Mouse (Mus musculus): ENCODE measurements around the gene Smoc2. TPM values are rescaled to one million over a fixed set of nuclear protein-coding genes. Genes with fewer than 3 reads are reported as not detected.

Smoc2 gene
- polyA plus RNA-seq, 1 experiment from 2014 or later = 3.5 TPM

DNA sequence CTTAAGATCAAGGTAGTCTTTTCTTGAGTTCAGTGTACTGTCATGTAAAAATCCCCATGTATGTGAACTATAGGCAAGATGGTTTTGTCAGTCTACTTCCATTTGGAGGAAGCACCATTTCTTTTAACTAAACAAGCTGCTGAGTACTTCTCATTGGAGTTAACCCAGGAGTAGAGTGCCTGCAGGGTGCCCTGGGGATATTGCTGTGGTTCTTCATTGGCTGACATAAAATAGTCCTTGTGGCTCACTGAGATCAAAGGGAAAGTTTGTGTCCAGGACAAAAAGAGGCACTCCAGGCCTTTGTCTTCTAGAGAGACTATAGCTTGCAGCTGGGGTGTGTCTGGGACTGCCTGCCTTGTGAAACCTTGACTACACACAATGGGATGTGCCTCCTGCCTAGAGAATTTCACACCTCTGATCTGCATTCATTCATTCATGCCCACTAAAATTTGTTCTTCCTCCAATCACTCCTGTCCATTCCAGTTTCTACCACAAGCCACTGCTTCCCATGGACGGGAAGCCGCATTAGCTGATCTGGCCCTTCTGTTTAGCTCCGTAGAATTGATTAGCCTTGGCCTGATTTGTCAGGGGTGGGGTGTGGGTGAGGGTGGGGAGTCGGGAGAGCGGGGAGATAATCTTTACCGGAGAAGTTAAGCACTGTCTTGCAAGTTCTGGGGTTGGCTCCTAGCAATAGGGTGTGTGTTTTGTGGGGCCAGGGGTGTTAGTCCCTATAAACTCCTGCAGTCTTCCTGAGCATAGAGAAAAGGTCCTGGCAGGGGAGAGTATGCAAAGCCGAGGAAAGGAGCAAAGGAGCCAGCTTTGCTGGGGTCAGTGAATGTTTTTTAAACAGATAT lies 22.4 kb downstream of the Smoc2 start:
- ATAC-seq (ENCODE audit: low FRiP score) (peak; percentile 8; the same call in 1 of the 2 replicates), DNase-seq (ENCODE audit: low spot score) (no peak)
- Histone ChIP-seq H3K9me3 (ENCODE audit: control insufficient read depth, low read length) (peaks cover 4% of the 10 kb centered on the region; the same call in 1 of the 2 replicates), H3K9ac (no peak overlapping the region), H3K4me2 (replicated peaks) (no peak overlapping the region), H3K27ac (no peak overlapping the region), H3K36me3 (replicated peaks; ENCODE audit: control insufficient read depth, insufficient read depth) (no peaks in the 10 kb centered on the region), H3K27me3 (ENCODE audit: control insufficient read depth, insufficient read depth, low read length) (no peaks in the 10 kb centered on the region), H3K4me3 (replicated peaks; ENCODE audit: low read length) (no peak overlapping the region), H3K4me1 (replicated peaks; ENCODE audit: control insufficient read depth, insufficient read depth, low read length) (no peaks in the 10 kb centered on the region; the same call in 1 of the 2 replicates)
- WGBS = 13% methylated on average over 7 of the region's 7 CpGs

DNA sequence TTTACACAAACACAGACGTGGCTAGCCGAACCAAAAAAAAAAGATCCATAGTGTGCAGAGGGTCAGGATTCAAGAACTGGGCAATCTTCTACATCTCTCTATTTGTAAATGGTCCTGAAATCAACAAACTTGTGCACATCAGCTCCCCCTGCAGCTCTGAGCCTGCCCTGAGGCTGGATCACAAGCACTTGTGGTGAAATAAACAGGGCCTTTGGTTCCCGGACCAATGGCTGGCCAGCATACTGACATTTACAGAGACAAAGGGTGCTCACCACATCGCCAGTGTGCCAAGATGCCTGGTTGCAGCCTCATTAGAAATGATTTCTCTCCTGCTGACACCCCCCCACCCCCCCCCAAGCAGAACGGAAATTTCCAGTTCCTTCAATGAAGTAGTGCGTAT lies 23.1 kb downstream of the Smoc2 start:
- Histone ChIP-seq H3K9me3 (ENCODE audit: control insufficient read depth, low read length) (peaks cover 4% of the 10 kb centered on the region; the same call in 1 of the 2 replicates), H3K4me1 (replicated peaks; ENCODE audit: control insufficient read depth, insufficient read depth, low read length) (no peaks in the 10 kb centered on the region; the same call in 1 of the 2 replicates), H3K27me3 (ENCODE audit: control insufficient read depth, insufficient read depth, low read length) (no peaks in the 10 kb centered on the region), H3K36me3 (replicated peaks; ENCODE audit: control insufficient read depth, insufficient read depth) (no peaks in the 10 kb centered on the region), H3K9ac (no peak overlapping the region), H3K4me2 (replicated peaks) (no peak overlapping the region), H3K27ac (no peak overlapping the region), H3K4me3 (replicated peaks; ENCODE audit: low read length) (no peak overlapping the region)
- DNase-seq (ENCODE audit: low spot score) (peak; percentile 33), ATAC-seq (ENCODE audit: low FRiP score) (no peak)
- WGBS = 32% methylated on average over 6 of the region's 6 CpGs

DNA sequence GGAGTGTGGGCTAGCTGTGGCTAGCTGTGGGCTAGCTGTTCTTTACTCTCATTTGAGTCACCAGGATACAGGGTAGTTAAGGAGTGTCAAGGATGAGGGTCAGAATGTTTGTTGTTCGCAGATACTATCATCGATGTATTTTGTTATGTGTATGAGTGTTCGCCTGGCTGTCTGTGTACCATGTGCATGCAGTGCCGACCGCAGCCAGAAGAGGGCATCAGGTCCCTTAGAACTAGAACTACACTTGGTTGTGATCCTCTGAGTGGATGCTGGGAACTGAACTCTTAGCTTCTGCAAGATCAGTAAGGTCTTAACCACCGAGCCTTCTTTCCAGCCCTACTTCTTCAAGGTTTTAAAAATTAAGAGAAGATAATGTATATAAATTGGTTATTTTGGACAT lies 24.4 kb downstream of the Smoc2 start:
- H3K9me3 ChIP-seq (ENCODE audit: control insufficient read depth, low read length) = peaks cover 4% of the 10 kb centered on the region; the same call in 1 of the 2 replicates
- H3K36me3 ChIP-seq (replicated peaks; ENCODE audit: control insufficient read depth, insufficient read depth) = no peaks in the 10 kb centered on the region
- no peaks in the 10 kb centered on the region; the same call in 1 of the 2 replicates for H3K4me1 ChIP-seq (replicated peaks; ENCODE audit: control insufficient read depth, insufficient read depth, low read length)
- DNase-seq (ENCODE audit: low spot score) (no peak), ATAC-seq (ENCODE audit: low FRiP score) (no peak)
- no peaks in the 10 kb centered on the region for H3K27me3 ChIP-seq (ENCODE audit: control insufficient read depth, insufficient read depth, low read length)
- H3K9ac ChIP-seq = no peak overlapping the region
- 98% methylated on average over 6 of the region's 6 CpGs for WGBS
- H3K4me2 ChIP-seq (replicated peaks) = no peak overlapping the region
- no peak overlapping the region for H3K4me3 ChIP-seq (replicated peaks; ENCODE audit: low read length)
- no peak overlapping the region for H3K27ac ChIP-seq

DNA sequence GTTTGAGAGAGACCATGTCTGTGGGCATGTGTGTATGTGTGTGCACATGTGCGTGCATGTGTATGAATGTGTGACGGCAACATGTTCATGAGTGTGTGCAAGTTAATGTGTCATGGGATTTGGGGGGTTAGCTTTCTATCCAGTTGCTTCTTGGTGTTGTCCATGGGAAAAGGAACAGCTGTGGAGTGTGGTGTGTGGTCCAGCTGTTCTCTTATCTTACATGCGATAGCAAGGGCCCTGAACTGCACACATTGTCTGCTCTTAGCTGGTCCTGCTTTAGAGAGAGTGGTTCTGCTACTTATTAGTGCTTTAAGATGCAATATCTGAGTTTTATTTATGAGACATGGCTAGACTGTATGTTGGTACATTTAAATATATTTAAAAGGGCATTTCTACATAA lies 30.6 kb downstream of the Smoc2 start:
- no peak overlapping the region for H3K9ac ChIP-seq
- no peaks in the 10 kb centered on the region for H3K36me3 ChIP-seq (replicated peaks; ENCODE audit: control insufficient read depth, insufficient read depth)
- no peaks in the 10 kb centered on the region for H3K4me1 ChIP-seq (replicated peaks; ENCODE audit: control insufficient read depth, insufficient read depth, low read length)
- DNase-seq (ENCODE audit: low spot score) (no peak), ATAC-seq (ENCODE audit: low FRiP score) (no peak)
- H3K4me2 ChIP-seq (replicated peaks) = no peak overlapping the region
- 94% methylated on average over 3 of the region's 3 CpGs for WGBS
- H3K27ac ChIP-seq = no peak overlapping the region
- no peaks in the 10 kb centered on the region for H3K9me3 ChIP-seq (ENCODE audit: control insufficient read depth, low read length)
- no peaks in the 10 kb centered on the region for H3K27me3 ChIP-seq (ENCODE audit: control insufficient read depth, insufficient read depth, low read length)
- no peak overlapping the region for H3K4me3 ChIP-seq (replicated peaks; ENCODE audit: low read length)

DNA sequence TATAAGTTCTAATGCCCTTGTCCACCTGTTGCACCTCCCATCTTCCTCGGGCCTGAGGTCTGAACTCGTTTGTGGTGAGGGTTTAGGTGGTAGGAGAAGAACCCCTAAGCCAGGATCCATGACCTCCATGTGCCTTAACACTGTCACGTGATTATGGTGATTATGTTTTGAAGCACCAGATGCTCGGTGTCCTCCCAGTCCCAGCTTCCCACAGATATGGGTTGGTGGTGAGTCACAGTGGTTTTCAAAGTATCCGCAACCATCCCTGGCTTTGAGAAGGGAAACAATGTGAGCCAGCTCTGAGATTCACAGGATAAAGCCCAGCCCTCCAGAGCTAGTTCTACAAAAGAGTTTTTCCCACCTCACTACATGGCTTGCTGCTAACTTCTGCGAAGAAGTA lies 33.1 kb downstream of the Smoc2 start:
- WGBS = 85% methylated on average over 6 of the region's 6 CpGs
- no peak overlapping the region for H3K9ac ChIP-seq
- no peaks in the 10 kb centered on the region for H3K9me3 ChIP-seq (ENCODE audit: control insufficient read depth, low read length)
- no peaks in the 10 kb centered on the region for H3K36me3 ChIP-seq (replicated peaks; ENCODE audit: control insufficient read depth, insufficient read depth)
- no peak overlapping the region for H3K4me3 ChIP-seq (replicated peaks; ENCODE audit: low read length)
- no peak for ATAC-seq (ENCODE audit: low FRiP score)
- H3K4me2 ChIP-seq (replicated peaks) = no peak overlapping the region
- H3K27me3 ChIP-seq (ENCODE audit: control insufficient read depth, insufficient read depth, low read length) = no peaks in the 10 kb centered on the region
- H3K27ac ChIP-seq = no peak overlapping the region
- H3K4me1 ChIP-seq (replicated peaks; ENCODE audit: control insufficient read depth, insufficient read depth, low read length) = no peaks in the 10 kb centered on the region
- DNase-seq (ENCODE audit: low spot score) = no peak

DNA sequence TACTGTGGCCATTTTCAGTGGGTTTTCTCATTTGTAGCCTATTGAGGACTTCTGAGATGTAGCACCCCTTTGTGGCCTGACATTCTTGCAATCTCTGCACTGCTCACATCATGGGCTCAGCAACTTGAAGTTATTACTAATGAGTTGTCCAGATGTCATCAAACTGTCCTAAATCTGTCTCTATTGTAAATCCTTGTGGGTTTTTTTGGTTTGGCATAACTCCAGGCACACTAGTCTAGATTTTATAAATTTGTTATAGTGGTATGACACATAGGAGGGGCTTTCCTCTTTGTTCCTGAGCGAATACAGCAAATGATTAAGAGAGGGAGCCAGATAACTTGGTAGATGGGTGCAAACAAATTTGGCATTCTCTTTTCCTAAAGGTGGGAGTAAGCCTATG lies 35.0 kb downstream of the Smoc2 start:
- Histone ChIP-seq H3K4me2 (replicated peaks) (no peak overlapping the region), H3K4me3 (replicated peaks; ENCODE audit: low read length) (no peak overlapping the region)
- 97% methylated on average over 1 of the region's 1 CpGs for WGBS

DNA sequence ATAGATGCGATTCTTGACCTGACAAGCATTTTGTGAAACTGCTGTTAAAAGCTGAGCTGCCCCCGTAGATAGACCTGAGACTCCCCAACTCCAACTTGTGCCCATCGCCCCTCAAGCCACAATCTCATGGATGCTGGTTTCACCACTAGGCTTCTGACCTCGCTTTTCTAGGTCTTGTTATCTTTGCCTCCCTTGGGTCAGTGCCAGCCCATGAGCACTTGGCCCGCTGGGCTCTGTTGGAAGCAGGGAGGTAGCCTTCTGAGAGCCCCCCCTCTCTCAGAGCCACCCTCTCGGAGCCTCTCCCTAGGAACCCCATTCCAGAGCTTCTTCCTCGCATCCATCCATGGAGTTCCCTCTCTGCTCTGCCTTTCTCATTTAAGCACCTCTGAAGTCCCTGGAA lies 37.2 kb downstream of the Smoc2 start:
- Histone ChIP-seq H3K4me1 (replicated peaks; ENCODE audit: control insufficient read depth, insufficient read depth, low read length) (no peaks in the 10 kb centered on the region), H3K27ac (no peak overlapping the region), H3K9ac (no peak overlapping the region), H3K27me3 (ENCODE audit: control insufficient read depth, insufficient read depth, low read length) (no peaks in the 10 kb centered on the region), H3K4me3 (replicated peaks; ENCODE audit: low read length) (no peak overlapping the region), H3K4me2 (replicated peaks) (no peak overlapping the region), H3K9me3 (ENCODE audit: control insufficient read depth, low read length) (no peaks in the 10 kb centered on the region), H3K36me3 (replicated peaks; ENCODE audit: control insufficient read depth, insufficient read depth) (no peaks in the 10 kb centered on the region)
- DNase-seq (ENCODE audit: low spot score) = no peak
- WGBS = 91% methylated on average over 7 of the region's 7 CpGs
- no peak for ATAC-seq (ENCODE audit: low FRiP score)

More for the DNA sequence above, 35.0 kb downstream of the Smoc2 start:
- ATAC-seq (ENCODE audit: low FRiP score) (no peak), DNase-seq (ENCODE audit: low spot score) (no peak)
- H3K9me3 ChIP-seq (ENCODE audit: control insufficient read depth, low read length) = no peaks in the 10 kb centered on the region
- no peaks in the 10 kb centered on the region for H3K27me3 ChIP-seq (ENCODE audit: control insufficient read depth, insufficient read depth, low read length)
- H3K4me1 ChIP-seq (replicated peaks; ENCODE audit: control insufficient read depth, insufficient read depth, low read length) = no peaks in the 10 kb centered on the region
- H3K27ac ChIP-seq = no peak overlapping the region
- H3K9ac ChIP-seq = no peak overlapping the region
- H3K36me3 ChIP-seq (replicated peaks; ENCODE audit: control insufficient read depth, insufficient read depth) = no peaks in the 10 kb centered on the region

DNA sequence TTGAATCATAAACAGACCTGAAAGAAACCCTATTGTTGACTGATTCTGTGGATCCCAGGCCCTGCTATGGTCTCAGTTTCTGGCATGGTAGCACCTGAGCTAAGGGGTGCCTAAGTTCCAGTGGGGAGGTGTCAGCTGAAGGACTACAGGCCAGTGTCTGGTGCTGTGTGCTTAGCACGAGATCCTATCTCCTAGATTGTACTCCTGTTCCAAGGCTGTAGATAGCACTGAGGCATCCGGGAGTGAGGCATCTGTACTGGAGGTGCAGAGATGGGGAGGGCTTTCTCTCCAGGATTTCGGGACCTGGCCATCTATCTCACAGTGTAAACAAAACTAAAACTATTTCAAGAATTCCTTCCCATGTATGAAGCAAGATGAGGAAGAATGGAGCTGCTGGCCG lies 38.1 kb downstream of the Smoc2 start:
- no peak overlapping the region for H3K9ac ChIP-seq
- DNase-seq (ENCODE audit: low spot score) (no peak), ATAC-seq (ENCODE audit: low FRiP score) (no peak)
- H3K36me3 ChIP-seq (replicated peaks; ENCODE audit: control insufficient read depth, insufficient read depth) = no peaks in the 10 kb centered on the region
- no peaks in the 10 kb centered on the region for H3K27me3 ChIP-seq (ENCODE audit: control insufficient read depth, insufficient read depth, low read length)
- H3K9me3 ChIP-seq (ENCODE audit: control insufficient read depth, low read length) = no peaks in the 10 kb centered on the region
- no peaks in the 10 kb centered on the region for H3K4me1 ChIP-seq (replicated peaks; ENCODE audit: control insufficient read depth, insufficient read depth, low read length)
- H3K4me2 ChIP-seq (replicated peaks) = no peak overlapping the region
- WGBS = 92% methylated on average over 4 of the region's 4 CpGs
- H3K4me3 ChIP-seq (replicated peaks; ENCODE audit: low read length) = no peak overlapping the region
- no peak overlapping the region for H3K27ac ChIP-seq

DNA sequence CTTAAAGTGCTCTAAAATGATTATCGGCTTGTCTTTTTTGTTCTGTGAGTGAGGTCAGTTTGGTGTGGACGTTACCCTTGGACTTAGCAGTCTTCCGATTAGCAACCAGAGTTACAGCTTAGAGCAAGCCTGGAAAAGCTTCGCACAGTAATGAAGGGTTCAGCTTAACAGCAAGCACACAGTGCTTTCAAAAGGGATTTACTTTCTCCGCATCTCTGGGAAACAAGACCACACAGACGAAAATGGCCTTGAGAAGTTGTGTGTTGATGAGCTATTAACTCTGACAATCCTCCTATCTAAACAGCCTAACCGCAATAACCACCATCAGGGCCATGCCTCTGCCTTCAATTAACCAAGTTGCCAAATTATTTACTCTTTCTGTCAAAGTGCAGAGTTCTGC lies 46.9 kb downstream of the Smoc2 start:
- Histone ChIP-seq H3K36me3 (replicated peaks; ENCODE audit: control insufficient read depth, insufficient read depth) (no peaks in the 10 kb centered on the region), H3K4me1 (replicated peaks; ENCODE audit: control insufficient read depth, insufficient read depth, low read length) (no peaks in the 10 kb centered on the region), H3K9me3 (ENCODE audit: control insufficient read depth, low read length) (no peaks in the 10 kb centered on the region), H3K4me3 (replicated peaks; ENCODE audit: low read length) (no peak overlapping the region), H3K9ac (no peak overlapping the region), H3K27me3 (ENCODE audit: control insufficient read depth, insufficient read depth, low read length) (no peaks in the 10 kb centered on the region), H3K27ac (no peak overlapping the region), H3K4me2 (replicated peaks) (no peak overlapping the region)
- ATAC-seq (ENCODE audit: low FRiP score) (no peak), DNase-seq (ENCODE audit: low spot score) (no peak)
- 86% methylated on average over 7 of the region's 7 CpGs for WGBS
